Mouse (Mus musculus): ENCODE results near the gene Olfr709-ps1. TPM values are rescaled to one million over a fixed set of nuclear protein-coding genes. Genes with fewer than 3 reads are reported as not detected.
"Not testable (repeated sequence)": the region's sequence is repeated elsewhere in the genome, so short reads cannot be mapped to it uniquely, and the experiment has no call there.

Olfr709-ps1 gene
- not detected in 2 replicates for polyA plus RNA-seq (2016; fragmentation: Nextera tagmentation; extraction: Ambion mirVana)

- Histone ChIP-seq H3K27ac (replicated peaks) (no peak within 1 kb of the TSS), H3K36me3 (no peaks in the 10 kb centered on the region), H3K9ac (replicated peaks) (no peak within 1 kb of the TSS), H3K4me3 (no peak within 1 kb of the TSS), H3K9me3 (no peaks in the 10 kb centered on the region), H3K4me2 (replicated peaks) (no peak within 1 kb of the TSS), H3K4me1 (no peaks in the 10 kb centered on the region), H3K27me3 (no peaks in the 10 kb centered on the region)
- ATAC-seq (ENCODE audit: low FRiP score, low read depth) = no peak
These were observed at the start of gene Olfr709-ps1 for GRCm38 (mm10) chr7:106932119-106932518. Gene Olfr709-ps1 (minus strand): TSS chr7:106932219.

DNA sequence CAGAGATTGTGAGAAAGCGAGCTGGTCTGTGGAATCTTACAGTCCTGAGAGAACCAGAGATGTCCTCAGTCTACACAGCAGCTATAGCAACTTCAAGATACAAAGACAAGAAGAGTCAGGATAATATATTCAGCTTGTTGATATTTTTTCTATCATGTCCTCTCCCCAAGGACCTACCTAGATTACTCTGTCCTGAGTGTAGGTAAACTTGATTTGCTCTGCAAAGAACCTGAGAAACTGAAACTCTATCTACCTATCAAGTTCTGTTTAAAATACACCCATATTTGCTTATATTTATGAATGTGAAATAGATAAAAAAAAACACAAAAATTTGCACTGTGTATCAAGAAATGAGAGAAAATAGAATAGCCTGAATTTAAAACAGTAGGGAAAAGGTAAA lies 43.3 kb upstream of the Olfr709-ps1 start, which contains the start of gene Olfr711:
Gene Olfr711 (minus strand): TSS at position 101 of the 400 bp plus-strand sequence.
- H3K9me3 ChIP-seq = no peaks in the 10 kb centered on the region
- WGBS = 81% methylated on average over 1 of the region's 1 CpGs
- no peaks in the 10 kb centered on the region for H3K4me1 ChIP-seq
- no peaks in the 10 kb centered on the region for H3K36me3 ChIP-seq
- no peak for ATAC-seq (ENCODE audit: low FRiP score, low read depth)
- H3K9ac ChIP-seq (replicated peaks) = no peak within 1 kb of the TSS
- H3K4me3 ChIP-seq = no peak within 1 kb of the TSS
- no peak within 1 kb of the TSS for H3K4me2 ChIP-seq (replicated peaks)
- no peak within 1 kb of the TSS for H3K27ac ChIP-seq (replicated peaks)
- no peaks in the 10 kb centered on the region for H3K27me3 ChIP-seq

DNA sequence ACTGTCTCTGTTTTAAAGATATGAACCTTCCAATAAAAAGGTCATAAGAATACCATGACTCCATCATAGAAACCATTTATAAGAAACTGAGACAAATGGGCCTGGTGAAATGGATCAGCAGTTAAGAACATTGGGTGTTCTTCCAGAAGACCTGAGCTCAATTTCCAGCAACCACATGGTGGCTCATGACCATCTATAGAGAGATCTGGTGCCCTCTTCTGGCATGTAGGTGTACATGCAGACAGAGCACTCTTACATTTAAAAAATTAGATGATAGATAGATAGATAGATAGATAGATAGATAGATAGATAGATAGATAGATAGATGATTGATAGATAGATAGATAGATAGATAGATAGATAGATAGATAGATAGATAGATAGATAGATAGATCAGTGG lies 35.5 kb upstream of the Olfr709-ps1 start:
- H3K9me3 ChIP-seq; H3K4me1 ChIP-seq; H3K36me3 ChIP-seq; H3K4me2 ChIP-seq (replicated peaks); H3K27ac ChIP-seq (replicated peaks); H3K9ac ChIP-seq (replicated peaks); ATAC-seq (ENCODE audit: low FRiP score, low read depth); H3K4me3 ChIP-seq; H3K27me3 ChIP-seq: not testable (repeated sequence)

GRCm38 (mm10) chr7:106963837-106964236 lies 31.8 kb upstream of the Olfr709-ps1 start, which contains the start of gene Olfr6:
Gene Olfr6 (minus strand): TSS chr7:106963937.
- no peak for ATAC-seq (ENCODE audit: low FRiP score, low read depth)
- H3K27ac ChIP-seq (replicated peaks) = no peak within 1 kb of the TSS
- no peak within 1 kb of the TSS for H3K4me2 ChIP-seq (replicated peaks)
- no peak within 1 kb of the TSS for H3K9ac ChIP-seq (replicated peaks)
- WGBS = 94% methylated on average over 1 of the region's 1 CpGs
- H3K4me3 ChIP-seq = no peak within 1 kb of the TSS
- no peaks in the 10 kb centered on the region for H3K27me3 ChIP-seq
- no peaks in the 10 kb centered on the region for H3K9me3 ChIP-seq
- H3K4me1 ChIP-seq = no peaks in the 10 kb centered on the region
- H3K36me3 ChIP-seq = no peaks in the 10 kb centered on the region

DNA sequence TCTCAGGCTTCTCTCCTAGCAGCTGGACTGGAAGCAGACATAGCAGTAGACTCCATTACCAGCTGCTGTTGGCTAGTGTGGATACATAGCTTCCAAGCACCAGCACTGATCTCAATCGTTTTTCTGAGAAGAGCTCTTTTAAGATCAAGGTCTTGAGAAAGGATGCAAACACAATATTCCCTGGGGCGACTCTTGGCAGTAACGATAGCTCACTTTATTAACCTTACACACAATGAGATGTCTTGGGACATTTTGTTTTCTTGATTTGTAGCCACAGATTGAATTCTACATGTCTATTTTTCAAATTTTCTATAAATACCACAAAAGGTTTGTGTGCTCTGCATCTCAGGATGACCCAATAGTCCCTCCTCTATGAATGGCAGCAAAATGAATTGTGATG lies 16.2 kb upstream of the Olfr709-ps1 start, which contains the start of gene Olfr710:
Gene Olfr710 (minus strand): TSS at position 101 of the 400 bp plus-strand sequence.
- no peaks in the 10 kb centered on the region for H3K27me3 ChIP-seq
- H3K4me2 ChIP-seq (replicated peaks) = no peak within 1 kb of the TSS
- 80% methylated on average over 3 of the region's 3 CpGs for WGBS
- no peak within 1 kb of the TSS for H3K9ac ChIP-seq (replicated peaks)
- ATAC-seq (ENCODE audit: low FRiP score, low read depth) = no peak
- H3K4me1 ChIP-seq = no peaks in the 10 kb centered on the region
- no peak within 1 kb of the TSS for H3K4me3 ChIP-seq
- H3K36me3 ChIP-seq = no peaks in the 10 kb centered on the region
- H3K27ac ChIP-seq (replicated peaks) = no peak within 1 kb of the TSS
- no peaks in the 10 kb centered on the region for H3K9me3 ChIP-seq

DNA sequence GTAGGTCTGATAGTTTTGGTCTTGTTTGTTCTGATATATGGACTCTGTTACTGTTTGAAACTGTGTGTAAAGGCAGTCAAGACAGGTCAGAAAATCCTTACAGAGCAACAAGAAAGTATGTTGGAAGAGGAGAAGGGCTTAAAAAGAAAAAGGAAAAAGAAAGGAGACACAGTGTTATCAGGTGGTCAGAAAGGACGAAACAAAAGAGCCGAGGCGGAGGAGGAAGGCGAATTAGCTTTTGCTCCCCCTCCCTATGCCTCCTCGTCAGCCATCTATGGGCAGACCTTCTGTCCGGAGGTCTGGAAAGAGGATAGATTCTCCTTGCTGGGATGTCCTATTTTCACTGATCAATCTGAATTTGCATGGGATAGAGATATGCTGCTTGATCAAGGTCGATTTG lies 11.1 kb downstream of the Olfr709-ps1 start:
- not testable (repeated sequence) for ATAC-seq (ENCODE audit: low FRiP score, low read depth); H3K9me3 ChIP-seq; H3K27me3 ChIP-seq; H3K4me2 ChIP-seq (replicated peaks); H3K4me3 ChIP-seq; H3K36me3 ChIP-seq; H3K4me1 ChIP-seq; H3K27ac ChIP-seq (replicated peaks); H3K9ac ChIP-seq (replicated peaks)
- 89% methylated on average over 7 of the region's 7 CpGs for WGBS

- Histone ChIP-seq H3K9ac (replicated peaks) (no peak within 1 kb of the TSS), H3K4me1 (no peaks in the 10 kb centered on the region), H3K4me3 (no peak within 1 kb of the TSS), H3K36me3 (no peaks in the 10 kb centered on the region), H3K9me3 (no peaks in the 10 kb centered on the region), H3K27ac (replicated peaks) (no peak within 1 kb of the TSS), H3K27me3 (no peaks in the 10 kb centered on the region), H3K4me2 (replicated peaks) (no peak within 1 kb of the TSS)
- WGBS = 58% methylated on average over 2 of the region's 2 CpGs
- no peak for ATAC-seq (ENCODE audit: low FRiP score, low read depth)
These were observed 24.3 kb downstream of the Olfr709-ps1 start, which contains the start of gene Olfr1532-ps1 for GRCm38 (mm10) chr7:106907676-106908075. Gene Olfr1532-ps1 (plus strand): TSS chr7:106908001.

GRCm38 (mm10) chr7:106901141-106901540 lies 30.9 kb downstream of the Olfr709-ps1 start, which contains the start of gene Olfr707:
Gene Olfr707 (minus strand): TSS chr7:106901241.
- not testable (repeated sequence) for ATAC-seq (ENCODE audit: low FRiP score, low read depth); H3K4me1 ChIP-seq; H3K9me3 ChIP-seq; H3K27me3 ChIP-seq; H3K4me3 ChIP-seq; H3K4me2 ChIP-seq (replicated peaks); H3K27ac ChIP-seq (replicated peaks); H3K36me3 ChIP-seq; H3K9ac ChIP-seq (replicated peaks)
- 85% methylated on average over 3 of the region's 3 CpGs for WGBS

- no peak for ATAC-seq (ENCODE audit: low FRiP score, low read depth)
- Histone ChIP-seq H3K9ac (replicated peaks) (no peak within 1 kb of the TSS), H3K27me3 (no peaks in the 10 kb centered on the region), H3K9me3 (no peaks in the 10 kb centered on the region), H3K4me2 (replicated peaks) (no peak within 1 kb of the TSS), H3K4me1 (no peaks in the 10 kb centered on the region), H3K4me3 (no peak within 1 kb of the TSS), H3K36me3 (no peaks in the 10 kb centered on the region), H3K27ac (replicated peaks) (no peak within 1 kb of the TSS)
- 86% methylated on average over 2 of the region's 2 CpGs for WGBS
These were observed 44.0 kb downstream of the Olfr709-ps1 start, which contains the start of gene Olfr706 for GRCm38 (mm10) chr7:106888062-106888461. Gene Olfr706 (minus strand): TSS chr7:106888162.

DNA sequence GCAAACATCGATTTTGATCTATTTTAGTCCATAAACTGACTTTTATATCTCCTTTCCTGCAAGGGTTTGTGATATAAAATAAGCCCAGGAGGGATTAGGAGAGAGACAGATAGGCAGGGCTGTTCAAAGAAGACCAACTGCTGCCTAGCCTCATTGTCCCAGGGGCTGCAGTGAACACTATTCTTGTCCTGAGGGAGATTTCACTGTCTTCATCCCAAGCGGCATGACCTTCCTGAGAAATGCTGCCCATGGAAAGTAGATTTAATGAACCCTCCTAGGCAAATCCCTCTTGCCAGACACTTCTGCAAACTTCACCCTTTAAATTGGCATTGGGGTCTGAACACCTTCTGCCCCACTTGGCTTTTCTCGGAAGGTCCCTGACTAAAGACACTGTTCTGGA lies 55.2 kb downstream of the Olfr709-ps1 start, which contains the start of gene Olfr705:
Gene Olfr705 (minus strand): TSS at position 101 of the 400 bp plus-strand sequence.
- Histone ChIP-seq H3K4me3 (no peak within 1 kb of the TSS), H3K4me1 (no peaks in the 10 kb centered on the region), H3K27ac (replicated peaks) (no peak within 1 kb of the TSS), H3K9ac (replicated peaks) (no peak within 1 kb of the TSS), H3K27me3 (no peaks in the 10 kb centered on the region), H3K4me2 (replicated peaks) (no peak within 1 kb of the TSS), H3K36me3 (no peaks in the 10 kb centered on the region), H3K9me3 (no peaks in the 10 kb centered on the region)
- ATAC-seq (ENCODE audit: low FRiP score, low read depth) = no peak
- 77% methylated on average over 3 of the region's 3 CpGs for WGBS

Other genes starting within 250 kb of the Olfr709-ps1 start
- not detected in 2 replicates for gene Olfr694, start 240.4 kb downstream of the Olfr709-ps1 start, polyA plus RNA-seq (2016; fragmentation: Nextera tagmentation; extraction: Ambion mirVana)
- gene Olfr695, start 215.8 kb downstream of the Olfr709-ps1 start, polyA plus RNA-seq (2016; fragmentation: Nextera tagmentation; extraction: Ambion mirVana) = not detected in 2 replicates
- gene Olfr697, start 189.8 kb downstream of the Olfr709-ps1 start, polyA plus RNA-seq (2016; fragmentation: Nextera tagmentation; extraction: Ambion mirVana) = not detected in 2 replicates
- not detected in 2 replicates for gene Olfr698, start 176.8 kb downstream of the Olfr709-ps1 start, polyA plus RNA-seq (2016; fragmentation: Nextera tagmentation; extraction: Ambion mirVana)
- gene Olfr699, start 139.0 kb downstream of the Olfr709-ps1 start, polyA plus RNA-seq (2016; fragmentation: Nextera tagmentation; extraction: Ambion mirVana) = not detected in 2 replicates
- not detected in 2 replicates for gene Olfr700, start 123.4 kb downstream of the Olfr709-ps1 start, polyA plus RNA-seq (2016; fragmentation: Nextera tagmentation; extraction: Ambion mirVana)
- gene Olfr701, start 118.1 kb downstream of the Olfr709-ps1 start, polyA plus RNA-seq (2016; fragmentation: Nextera tagmentation; extraction: Ambion mirVana) = not detected in 2 replicates
- gene Olfr702, start 98.3 kb downstream of the Olfr709-ps1 start, polyA plus RNA-seq (2016; fragmentation: Nextera tagmentation; extraction: Ambion mirVana) = not detected in 2 replicates
- not detected in 2 replicates for gene Olfr703, start 88.9 kb downstream of the Olfr709-ps1 start, polyA plus RNA-seq (2016; fragmentation: Nextera tagmentation; extraction: Ambion mirVana)
- not detected in 2 replicates for gene Olfr704, start 69.0 kb downstream of the Olfr709-ps1 start, polyA plus RNA-seq (2016; fragmentation: Nextera tagmentation; extraction: Ambion mirVana)
- not detected in 2 replicates for gene Olfr705, start 55.3 kb downstream of the Olfr709-ps1 start, polyA plus RNA-seq (2016; fragmentation: Nextera tagmentation; extraction: Ambion mirVana)
- gene Olfr706, start 44.1 kb downstream of the Olfr709-ps1 start, polyA plus RNA-seq (2016; fragmentation: Nextera tagmentation; extraction: Ambion mirVana) = not detected in 2 replicates
- not detected in 2 replicates for gene Olfr707, start 31.0 kb downstream of the Olfr709-ps1 start, polyA plus RNA-seq (2016; fragmentation: Nextera tagmentation; extraction: Ambion mirVana)
- not detected in 2 replicates for gene Olfr1532-ps1, start 24.2 kb downstream of the Olfr709-ps1 start, polyA plus RNA-seq (2016; fragmentation: Nextera tagmentation; extraction: Ambion mirVana)
- not detected in 2 replicates for gene Olfr710, start 16.1 kb upstream of the Olfr709-ps1 start, polyA plus RNA-seq (2016; fragmentation: Nextera tagmentation; extraction: Ambion mirVana)
- not detected in 2 replicates for gene Olfr6, start 31.7 kb upstream of the Olfr709-ps1 start, polyA plus RNA-seq (2016; fragmentation: Nextera tagmentation; extraction: Ambion mirVana)
- not detected in 2 replicates for gene Olfr711, start 43.2 kb upstream of the Olfr709-ps1 start, polyA plus RNA-seq (2016; fragmentation: Nextera tagmentation; extraction: Ambion mirVana)
- gene Olfr2, start 73.9 kb upstream of the Olfr709-ps1 start, polyA plus RNA-seq (2016; fragmentation: Nextera tagmentation; extraction: Ambion mirVana) = not detected in 2 replicates
- not detected in 2 replicates for gene Olfr713, start 99.0 kb upstream of the Olfr709-ps1 start, polyA plus RNA-seq (2016; fragmentation: Nextera tagmentation; extraction: Ambion mirVana)
- gene Olfr714, start 138.8 kb upstream of the Olfr709-ps1 start, polyA plus RNA-seq (2016; fragmentation: Nextera tagmentation; extraction: Ambion mirVana) = not detected in 2 replicates
- gene Olfr17, start 161.0 kb upstream of the Olfr709-ps1 start, polyA plus RNA-seq (2016; fragmentation: Nextera tagmentation; extraction: Ambion mirVana) = not detected in 2 replicates
- not detected in 2 replicates for gene Olfr715b, start 178.2 kb upstream of the Olfr709-ps1 start, polyA plus RNA-seq (2016; fragmentation: Nextera tagmentation; extraction: Ambion mirVana)
- not detected in 2 replicates for gene Olfr715, start 198.9 kb upstream of the Olfr709-ps1 start, polyA plus RNA-seq (2016; fragmentation: Nextera tagmentation; extraction: Ambion mirVana)
- gene Olfr716, start 206.1 kb upstream of the Olfr709-ps1 start, polyA plus RNA-seq (2016; fragmentation: Nextera tagmentation; extraction: Ambion mirVana) = not detected in 2 replicates
- gene Nlrp14, start 234.8 kb upstream of the Olfr709-ps1 start, polyA plus RNA-seq (2016; fragmentation: Nextera tagmentation; extraction: Ambion mirVana) = not detected in 2 replicates

All from midbrain, embryonic 12.5 days (tissue).